Mouse (Mus musculus) lung, postnatal 0 days (tissue): ENCODE data around the gene Supt3.

Source experiments
- CTCF ChIP-seq: IDR thresholded peaks from 2 replicates; pipeline ENCODE4 v1.5.1; 2016; ENCODE audit warnings: antibody characterized with exemption, mild to moderate bottlenecking
- EP300 ChIP-seq: IDR thresholded peaks from 2 replicates; pipeline ENCODE4 v1.6.1; 2016; ENCODE audit warnings: antibody characterized with exemption, mild to moderate bottlenecking, control low read depth

- TF ChIP-seq CTCF (peak; percentile 38), EP300 (no peak)
Measured at GRCm38 (mm10) chr17:45073779-45074178, 296.8 kb downstream of the Supt3 start.
